In the genomic region with DNA sequence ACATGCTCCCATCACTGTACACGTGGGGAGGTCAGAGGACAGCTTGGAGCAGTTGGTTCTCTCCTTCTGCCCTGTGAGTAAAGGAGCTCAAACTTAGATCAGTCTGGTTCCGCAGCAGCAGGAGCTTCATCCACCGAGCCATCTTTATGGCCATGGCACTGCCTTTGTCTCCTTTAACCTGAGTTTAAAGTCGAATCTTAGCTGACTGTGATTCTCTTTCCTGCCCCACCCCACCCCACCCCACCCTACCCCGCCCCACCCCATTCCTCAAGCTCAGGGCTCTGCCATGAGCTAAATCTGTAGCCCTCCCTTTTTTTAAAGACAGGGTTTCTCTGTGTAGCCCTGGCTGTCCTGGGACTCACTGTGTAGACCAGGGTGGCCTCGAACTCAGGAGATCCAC, we compare ENCODE assay signal across 23 mouse cellular contexts. TPM values are rescaled to one million over a fixed set of nuclear protein-coding genes. Genes with fewer than 3 reads are reported as not detected.
"Had no signal": no experiment of that assay in that cellular context is flagged by ENCODE, and none has a peak within 500 bp of the region (broad histone marks: within the 10 kb centered on the region; RNA-seq: fewer than 3 reads in every experiment).

No protein-coding gene starts in this region.

- H3K36me3 ChIP-seq: lung, embryonic 15.5 days; midbrain, embryonic 15.5 days; neural tube, embryonic 13.5 days had no signal

- ATAC-seq: liver, embryonic 12.5 days; midbrain, embryonic 15.5 days had no signal

- H3K27me3 ChIP-seq: kidney, embryonic 15.5 days; limb, embryonic 13.5 days; liver, embryonic 12.5 days; liver, embryonic 15.5 days; lung, embryonic 15.5 days; midbrain, embryonic 15.5 days; neural tube, embryonic 13.5 days had no signal

- H3K9ac ChIP-seq: kidney, embryonic 15.5 days; limb, embryonic 13.5 days; liver, embryonic 12.5 days; liver, embryonic 15.5 days; lung, embryonic 15.5 days; midbrain, embryonic 15.5 days; neural tube, embryonic 13.5 days had no signal

- H3K4me3 ChIP-seq: kidney, embryonic 15.5 days; limb, embryonic 13.5 days; liver, embryonic 12.5 days; liver, embryonic 15.5 days; lung, embryonic 15.5 days; midbrain, embryonic 15.5 days; neural tube, embryonic 13.5 days had no signal

- H3K4me2 ChIP-seq: kidney, embryonic 15.5 days; limb, embryonic 13.5 days; liver, embryonic 12.5 days; liver, embryonic 15.5 days; lung, embryonic 15.5 days; midbrain, embryonic 11.5 days; midbrain, embryonic 15.5 days; neural tube, embryonic 13.5 days had no signal

- H3K9me3 ChIP-seq: kidney, embryonic 15.5 days; limb, embryonic 13.5 days; liver, embryonic 12.5 days; liver, embryonic 15.5 days; lung, embryonic 15.5 days; midbrain, embryonic 15.5 days; neural tube, embryonic 13.5 days had no signal

- H3K27ac ChIP-seq: kidney, embryonic 15.5 days; limb, embryonic 13.5 days; liver, embryonic 15.5 days; lung, embryonic 15.5 days; midbrain, embryonic 15.5 days; neural tube, embryonic 13.5 days; stomach, postnatal 0 days had no signal

- DNase-seq: kidney, adult 2 months; kidney, postnatal 10 days; kidney, postnatal 36 days; left cerebral cortex, postnatal 4 days; liver; lung, adult 18-20 months; lung, postnatal 10 days; lung, postnatal 36 days; thymus, postnatal 36 days had no signal

RNA-seq across cellular contexts. Expression of a gene that starts 48.4 kb away (rescaled TPM):
- total RNA-seq: layer of hippocampus, postnatal 14 days; left cerebral cortex, adult 8-10 months; left cerebral cortex, postnatal 14 days; left cerebral cortex, postnatal 4 days; megakaryocyte-erythroid progenitor cell, adult 5-6 weeks; neutrophil, adult 5-6 weeks had no signal
- polyA plus RNA-seq: kidney, adult 2 months had no signal
